Mouse (Mus musculus): Measurements from ENCODE around the gene Atxn2.

DNA sequence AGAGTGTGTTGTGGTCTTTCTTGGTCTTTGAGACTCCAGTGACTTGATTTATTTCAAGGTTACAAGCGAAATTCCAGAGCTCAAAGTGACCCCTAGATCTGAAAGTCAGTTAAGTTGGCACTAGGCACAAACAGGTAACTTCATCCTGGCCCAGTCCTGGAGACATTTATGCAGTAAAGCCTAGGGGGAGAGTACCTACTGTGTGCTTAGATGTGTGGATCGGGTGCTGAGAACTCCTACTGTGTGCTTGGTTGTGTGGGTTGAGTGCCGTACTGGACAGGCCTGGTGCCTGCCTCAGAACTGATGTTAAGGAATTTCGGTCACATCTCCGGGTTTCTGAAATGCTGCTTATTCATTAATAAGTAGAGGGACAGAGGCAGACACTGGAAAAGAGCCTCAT, 49.6 kb upstream of the Atxn2 start:
- TF ChIP-seq TAL1 (IDR thresholded peaks at IDR 0.05; ENCODE audit: low read length) (no peak), GATA1 (IDR thresholded peaks at IDR 0.05; ENCODE audit: low read length) (no peak)

All from erythroblast, embryonic 14.5 days (primary cell).